Mouse (Mus musculus) lung, embryonic 14.5 days (tissue): Measurements from ENCODE around the gene Jup. TPM values are rescaled to one million over a fixed set of nuclear protein-coding genes. Genes with fewer than 3 reads are reported as not detected.

ENCODE experiments used
- ATAC-seq: fragments of 200-750 bp; cut with Nextera tagmentation; 2 replicates; pipeline ENCODE4 v1.8.0; 2017; ENCODE audit warnings: mild to moderate bottlenecking, moderate TSS enrichment, moderate library complexity; ENCODE audit not compliant: insufficient read depth
- DNase-seq: peaks from one replicate; pipeline ENCODE4 v3.0.0-alpha.2; 2015
- H3K27ac ChIP-seq: fragments of 300-500 bp; sonication (generic); 2 replicates; pipeline ENCODE4 v1.5.1; 2014; ENCODE audit warnings: low read depth, mild to moderate bottlenecking, moderate library complexity
- H3K27me3 ChIP-seq: fragments of 300-500 bp; sonication (generic); 2 replicates; pipeline ENCODE4 v1.6.1; 2014; ENCODE audit warnings: low read length, control low read depth; ENCODE audit not compliant: insufficient read depth
- H3K36me3 ChIP-seq: fragments of 300-500 bp; sonication (generic); 2 replicates; pipeline ENCODE4 v1.6.1; 2014; ENCODE audit warnings: control low read depth; ENCODE audit not compliant: insufficient read depth
- H3K4me1 ChIP-seq: fragments of 300-500 bp; sonication (generic); 2 replicates; pipeline ENCODE4 v1.6.1; 2014; ENCODE audit warnings: antibody characterized with exemption, control low read depth; ENCODE audit not compliant: insufficient read depth
- H3K4me2 ChIP-seq: fragments of 300-500 bp; sonication (generic); 2 replicates; pipeline ENCODE4 v1.6.1; 2014; ENCODE audit warnings: mild to moderate bottlenecking
- H3K4me3 ChIP-seq: fragments of 300-500 bp; sonication (generic); 2 replicates; pipeline ENCODE4 v1.5.1; 2014; ENCODE audit warnings: low read depth, low read length
- H3K9ac ChIP-seq: fragments of 300-500 bp; sonication (generic); 2 replicates; pipeline ENCODE4 v1.6.1; 2014
- H3K9me3 ChIP-seq: fragments of 300-500 bp; sonication (generic); 2 replicates; pipeline ENCODE4 v1.6.1; 2016; ENCODE audit warnings: low read depth, low read length, control low read depth
- CTCF ChIP-seq: IDR thresholded peaks from 2 replicates; pipeline ENCODE4 v1.5.1; 2016; ENCODE audit warnings: antibody characterized with exemption, low read depth
- WGBS: fragments of 180-500 bp; shearing (Covaris S2); extraction: QIAGEN DNeasy Blood & Tissue Kit; methylation state at CpG from one replicate; pipeline ENCODE4 v1.1.7; 2014; 5-methylcytosine and 5-hydroxymethylcytosine counted together
- microRNA-seq: library from miRNA; unstranded; fragments of <30 nt; microRNA quantifications from one replicate; pipeline ENCODE4, GENCODE M21; 2016; ENCODE audit warnings: borderline number of aligned reads
- polyA plus RNA-seq: library from polyadenylated mRNA; unstranded; fragments of >200 nt; fragmentation: Nextera tagmentation; extraction: Ambion mirVana; gene quantifications from 2 replicates; pipeline ENCODE4 v1.2.1, GENCODE M21; 2014

Jup gene
- polyA plus RNA-seq, 1 experiment from 2014 or later = 88.3 TPM

- Histone ChIP-seq H3K9me3 (no peaks in the 10 kb centered on the region), H3K36me3 (peaks cover 23% of the 10 kb centered on the region), H3K9ac (peak overlapping the region; percentile 97), H3K4me3 (peak overlapping the region; percentile 76), H3K4me2 (peak overlapping the region; percentile 83), H3K27me3 (no peaks in the 10 kb centered on the region), H3K27ac (peak overlapping the region; percentile 99), H3K4me1 (no peaks in the 10 kb centered on the region)
- TF ChIP-seq CTCF = no peak
- peak; percentile 83 for ATAC-seq
- WGBS = under 1% methylated on average over 40 of the region's 40 CpGs
- peak; percentile 97 for DNase-seq
Observed at GRCm38 (mm10) chr11:100320172-100320630, 77.4 kb downstream of the Jup start.

GRCm38 (mm10) chr11:100319492-100320171 lies 77.9 kb downstream of the Jup start, which contains the start of gene Eif1:
Eif1 (plus strand) TSS chr11:100319885.
- peak within 1 kb of the TSS; percentile 76 for H3K4me3 ChIP-seq
- ATAC-seq (peak; percentile 89), DNase-seq (peak; percentile 100)
- H3K9me3 ChIP-seq = no peaks in the 10 kb centered on the region
- peak within 1 kb of the TSS; percentile 83 for H3K4me2 ChIP-seq
- TF ChIP-seq CTCF = no peak
- no peaks in the 10 kb centered on the region for H3K27me3 ChIP-seq
- peaks cover 23% of the 10 kb centered on the region for H3K36me3 ChIP-seq
- no peaks in the 10 kb centered on the region for H3K4me1 ChIP-seq
- peak within 1 kb of the TSS; percentile 97 for H3K9ac ChIP-seq
- 1% methylated on average over 54 of the region's 58 CpGs for WGBS
- peak within 1 kb of the TSS; percentile 99 for H3K27ac ChIP-seq

Small RNAs within 50 kb of the gene (microRNA-seq; reads per million reads assigned to microRNA genes)
- not detected for gene Gm27374

Other genes with a start within 250 kb of the Jup start
- gene Krt19, start 249.1 kb downstream of the Jup start, polyA plus RNA-seq = 86.7 and 91.0 TPM in 2 replicates
- not detected in 2 replicates for gene Krt9, start 204.5 kb downstream of the Jup start, polyA plus RNA-seq
- gene Krt14, start 190.2 kb downstream of the Jup start, polyA plus RNA-seq = 0.31 TPM in 1 of 2 replicates, not detected in the other
- not detected in 2 replicates for gene Krt16, start 148.9 kb downstream of the Jup start, polyA plus RNA-seq
- gene Krt17, start 136.7 kb downstream of the Jup start, polyA plus RNA-seq = 2.1 and 2.9 TPM in 2 replicates
- not detected in 2 replicates for gene Krt42, start 127.9 kb downstream of the Jup start, polyA plus RNA-seq
- 1,908 and 1,918 TPM in 2 replicates for gene Eif1, start 77.9 kb downstream of the Jup start, polyA plus RNA-seq
- not detected in 2 replicates for gene Gast, start 63.4 kb downstream of the Jup start, polyA plus RNA-seq
- 8.7 and 9.6 TPM in 2 replicates for gene Hap1, start 41.6 kb downstream of the Jup start, polyA plus RNA-seq
- gene P3h4, start 17.1 kb upstream of the Jup start, polyA plus RNA-seq = 64.5 and 67.3 TPM in 2 replicates
- gene Fkbp10, start 17.9 kb upstream of the Jup start, polyA plus RNA-seq = 135 and 146 TPM in 2 replicates
- 127 and 136 TPM in 2 replicates for gene Nt5c3b, start 44.0 kb upstream of the Jup start, polyA plus RNA-seq
- 0.24 and 0.58 TPM in 2 replicates for gene Klhl10, start 44.2 kb upstream of the Jup start, polyA plus RNA-seq
- 10.9 and 12.3 TPM in 2 replicates for gene Klhl11, start 75.0 kb upstream of the Jup start, polyA plus RNA-seq
- gene Acly, start 130.2 kb upstream of the Jup start, polyA plus RNA-seq = 140 and 146 TPM in 2 replicates
- 0.74 and 0.87 TPM in 2 replicates for gene Ttc25, start 147.8 kb upstream of the Jup start, polyA plus RNA-seq
- gene Cnp, start 177.1 kb upstream of the Jup start, polyA plus RNA-seq = 24.4 and 25.4 TPM in 2 replicates
- 60.3 and 65.4 TPM in 2 replicates for gene Nkiras2, start 221.5 kb upstream of the Jup start, polyA plus RNA-seq
- 71.6 and 79.4 TPM in 2 replicates for gene Dnajc7, start 222.4 kb upstream of the Jup start, polyA plus RNA-seq